Mouse (Mus musculus) C2C12 (cell line): ENCODE measurements at regions not wholly inside any gene's neighbourhood (a gene's known extent, or its start where the extent isn't known, plus 50 kb on each side); places are given as distances from the start of the nearest gene placed in this dataset.

ENCODE experiments used
- CTCF ChIP-seq: IDR thresholded peaks from one replicate; pipeline ENCODE4 v1.5.1; 2011; ENCODE audit not compliant: control insufficient read depth, insufficient read depth, insufficient read length
- MAX ChIP-seq: IDR thresholded peaks from one replicate; pipeline ENCODE4 v1.6.1; 2011; ENCODE audit warnings: mild to moderate bottlenecking, control low read depth
- MYOD1 ChIP-seq: IDR thresholded peaks from one replicate; pipeline ENCODE4 v1.6.1; 2011; ENCODE audit warnings: low read depth; ENCODE audit not compliant: control insufficient read depth, insufficient read length
- USF1 ChIP-seq: IDR thresholded peaks from one replicate; pipeline ENCODE4 v1.6.1; 2011; ENCODE audit warnings: low read depth, mild to moderate bottlenecking, control low read depth, moderate library complexity

DNA sequence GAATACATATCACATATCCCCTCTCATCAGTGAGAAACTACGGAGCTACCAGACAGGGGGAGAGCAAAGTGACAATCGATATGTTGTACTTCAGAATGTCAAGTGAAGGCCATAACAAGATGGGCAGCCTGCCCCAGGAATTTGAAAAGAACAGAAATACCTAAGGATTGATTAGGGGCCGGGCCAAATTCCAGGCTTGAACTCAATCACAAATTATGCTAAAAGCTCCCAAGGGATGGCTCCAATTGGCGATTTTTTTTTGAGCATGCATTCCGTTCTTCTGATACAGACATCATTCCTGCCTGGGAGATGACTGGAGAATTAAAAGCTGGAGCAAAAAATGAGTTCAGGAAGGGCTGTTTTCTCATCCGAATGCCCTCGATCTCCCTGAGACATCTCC is 63.4 kb upstream of the Bach2 start:
- TF ChIP-seq CTCF (no peak), MAX (no peak), USF1 (no peak), MYOD1 (no peak)
